Mouse (Mus musculus) stomach, postnatal 0 days (tissue): ENCODE measurements around the gene Tha1.

Experiments used
- CTCF ChIP-seq: IDR thresholded peaks from 2 replicates; pipeline ENCODE4 v1.5.1; 2016; ENCODE audit warnings: antibody characterized with exemption, low read depth, mild to moderate bottlenecking, moderate library complexity
- EP300 ChIP-seq: optimal IDR thresholded peaks from 2 replicates; pipeline ENCODE3; 2016; ENCODE audit warnings: antibody characterized with exemption

- TF ChIP-seq CTCF (peak; percentile 94), EP300 (no peak)
Measured at GRCm38 (mm10) chr11:117824060-117824969, 49.0 kb downstream of the Tha1 start.
